Mouse (Mus musculus) erythroblast, embryonic 14.5 days (primary cell): Measurements from ENCODE around the gene E2f2.

Experiments
- GATA1 ChIP-seq: IDR thresholded peaks from 2 replicates; pipeline ENCODE4 v1.6.1; 2012; ENCODE audit warnings: low read length, inconsistent platforms, mixed read lengths
- TAL1 ChIP-seq: IDR thresholded peaks from 3 replicates; pipeline ENCODE4 v1.6.1; 2012; ENCODE audit warnings: low read length, inconsistent platforms, mixed read lengths

GRCm38 (mm10) chr4:136134418-136134977 is 37.7 kb upstream of the E2f2 start:
- no peak for TF ChIP-seq TAL1
- TF ChIP-seq GATA1: no peak
